Mouse (Mus musculus) heart, postnatal 10 days (tissue): ENCODE measurements around the gene Acot13. TPM values are rescaled to one million over a fixed set of nuclear protein-coding genes. Genes with fewer than 3 reads are reported as not detected.
"Not testable (repeated sequence)": the region's sequence is repeated elsewhere in the genome, so short reads cannot be mapped to it uniquely, and the experiment has no call there.

Experiments used
- DNase-seq, 2 experiments: peaks; one replicate each; pipeline ENCODE4 v3.0.0; 2021
- intact Hi-C: fragments of 180-260 bp; cut with DNase I; formaldehyde crosslinking; loops from one replicate; pipeline ENCODE4 v1.15.1; 2025
- total RNA-seq, 2 experiments: library from RNA; stranded (reverse); gene quantifications; 2 replicates each; pipeline ENCODE4 v1.2.3; 2021

The Acot13 gene
- total RNA-seq, 2 experiments from 2014 or later, result 282 to 297 TPM

- DNase-seq, result peak in 1 of 2 experiments; percentile 30
- intact Hi-C loops, result no loop called here
Measured at GRCm38 (mm10) chr13:24792411-24793045, 38.8 kb downstream of the Acot13 start.

GRCm38 (mm10) chr13:24791349-24791748 lies 40.0 kb downstream of the Acot13 start:
- peak; percentile 36 to 41 for DNase-seq
- intact Hi-C loops, result no loop called here

DNA sequence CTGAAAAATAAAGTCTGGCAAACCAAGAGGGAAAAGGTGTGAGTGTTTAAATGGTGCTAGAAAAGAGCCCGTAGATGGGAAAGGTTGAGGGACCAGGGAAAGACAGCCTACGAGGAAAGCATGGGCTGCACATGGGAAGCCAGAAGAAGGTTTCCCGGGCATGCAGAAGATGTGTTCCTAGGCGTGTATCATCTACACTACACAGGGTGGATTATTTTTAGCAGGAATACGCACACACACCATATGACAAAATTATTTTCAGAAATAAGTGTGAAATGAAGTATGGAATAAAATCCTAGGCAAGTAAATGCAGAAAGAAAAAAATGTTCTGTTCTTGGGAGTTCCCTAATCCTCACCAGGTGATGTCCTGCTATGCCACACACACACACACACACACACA lies 43.9 kb downstream of the Acot13 start:
- intact Hi-C loops, result no loop called here
- no peak for DNase-seq

- DNase-seq, result peak; percentile 45 to 55
Measured at GRCm38 (mm10) chr13:24786014-24786490, 45.3 kb downstream of the Acot13 start.

DNA sequence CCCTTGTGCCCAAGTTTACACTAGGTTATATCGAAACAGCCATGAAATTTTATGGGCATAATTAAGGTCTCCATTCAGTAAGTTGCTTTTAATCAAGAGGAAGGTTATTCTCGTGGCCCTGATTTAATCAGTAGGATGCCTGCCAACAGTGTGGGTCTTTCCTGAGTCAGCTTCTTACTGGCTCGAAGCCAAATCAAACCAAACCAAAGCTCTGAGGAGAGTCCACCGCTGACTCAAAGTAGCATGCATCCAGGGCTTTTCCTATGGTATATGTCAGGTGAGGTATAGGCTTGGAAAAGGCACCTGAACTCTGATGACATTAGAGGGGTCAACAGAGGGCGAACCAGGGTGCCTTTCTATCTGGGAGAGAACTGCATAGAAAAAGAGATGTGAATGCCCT lies 49.4 kb downstream of the Acot13 start:
- no peak for DNase-seq
- intact Hi-C loops, result loop anchor here (5.0 kb wide), 1 partner anchor 290 kb away; no protein-coding TSS in a partner anchor

More at GRCm38 (mm10) chr13:24786014-24786490, 45.3 kb downstream of the Acot13 start:
- intact Hi-C loops, result no loop called here

DNA sequence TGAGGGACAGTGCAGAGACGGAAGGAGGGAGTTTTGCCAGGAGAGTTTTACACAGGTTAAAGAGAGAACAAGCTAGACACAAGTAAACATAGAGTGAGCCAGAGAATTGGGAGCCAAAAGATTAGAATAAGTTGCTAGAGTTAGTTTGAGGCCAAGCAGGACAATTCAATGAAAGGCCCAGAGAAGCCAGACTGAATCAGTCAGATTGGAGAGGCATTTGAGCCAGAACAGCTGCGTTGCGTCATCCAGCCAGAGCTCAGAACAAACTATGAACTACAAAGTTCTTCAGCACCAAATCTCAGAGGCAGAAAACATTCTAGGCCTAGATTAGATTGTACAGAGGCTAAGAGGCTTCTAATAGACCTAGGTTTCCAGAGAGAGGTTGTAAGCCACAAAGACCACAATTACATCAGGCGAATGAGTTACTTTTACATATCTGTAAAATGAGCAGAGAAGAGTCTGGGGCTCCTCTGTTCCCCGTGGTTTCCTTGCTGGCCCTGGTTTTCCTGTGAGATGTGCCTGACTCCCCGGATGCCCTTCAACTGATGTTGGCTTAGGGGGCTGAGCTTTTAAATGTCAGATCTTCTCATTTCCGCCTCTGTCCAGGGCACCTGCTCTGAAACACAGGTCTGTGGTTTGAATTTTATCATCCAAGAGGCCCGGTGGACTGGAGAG lies 52.5 kb downstream of the Acot13 start:
- peak in 1 of 2 experiments; percentile 25 for DNase-seq
- intact Hi-C loops, result loop anchor here (5.0 kb wide), 3 partner anchors 67 to 297 kb away; no protein-coding TSS in a partner anchor

- intact Hi-C loops, result loop anchor here (5.0 kb wide), 3 partner anchors 66 to 296 kb away; no protein-coding TSS in a partner anchor
- no peak for DNase-seq
Measured at GRCm38 (mm10) chr13:24778026-24778425, 53.3 kb downstream of the Acot13 start.

DNA sequence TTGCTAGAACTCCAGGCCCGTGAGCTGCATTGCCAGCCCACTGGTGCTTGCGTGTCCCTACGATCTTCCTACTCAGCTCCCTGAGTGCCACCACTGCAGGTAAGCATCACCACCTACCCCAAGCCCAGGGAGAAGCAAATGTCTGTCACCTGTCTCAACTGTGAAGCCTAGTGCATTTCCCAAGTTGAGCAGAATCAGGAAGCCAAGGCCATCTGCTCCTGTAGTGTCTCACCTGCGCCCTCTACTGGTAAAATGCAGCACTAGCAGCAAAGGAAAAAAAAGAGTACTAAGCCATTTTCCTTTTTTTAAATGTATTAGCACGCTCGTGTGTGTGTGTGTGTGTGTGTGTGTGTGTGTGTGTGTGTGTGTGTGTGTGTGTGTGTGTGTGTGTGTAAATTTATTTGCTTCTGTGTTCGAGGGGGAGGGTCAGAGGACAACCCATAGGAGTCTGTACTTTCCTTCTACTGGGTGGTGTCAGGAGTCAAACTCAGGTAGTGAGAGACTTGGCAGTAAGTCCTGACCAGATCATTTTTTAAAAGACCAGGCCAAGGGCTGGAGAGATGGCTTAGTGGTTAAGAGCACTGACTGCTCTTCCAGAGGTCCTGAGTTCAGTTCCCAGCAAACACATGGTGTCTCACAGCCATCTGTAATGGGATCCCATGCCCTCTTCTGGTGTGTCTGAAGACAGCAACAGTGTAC lies 55.0 kb downstream of the Acot13 start:
- DNase-seq, result peak; percentile 58 to 75
- intact Hi-C loops, result loop anchor here (5.0 kb wide), 3 partner anchors 64 to 294 kb away; no protein-coding TSS in a partner anchor

DNA sequence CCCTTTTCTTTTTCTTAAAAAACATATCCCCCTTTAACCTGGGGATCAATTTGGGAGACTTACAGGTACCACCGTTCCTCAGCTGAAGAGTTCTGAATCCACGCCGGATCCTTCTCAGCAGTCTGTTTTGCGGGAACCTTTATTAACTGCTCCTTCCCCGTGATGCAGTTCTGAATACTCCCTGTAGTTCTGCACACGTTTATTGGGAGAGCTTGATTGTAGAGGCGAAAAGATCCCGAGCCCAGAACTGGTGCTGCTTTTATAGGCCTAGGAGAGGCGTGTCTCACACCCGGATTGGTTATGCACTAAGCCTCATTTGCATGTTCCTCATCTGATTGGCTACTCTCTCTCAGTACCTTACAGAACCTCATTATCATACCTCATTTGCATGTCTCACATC lies 59.9 kb downstream of the Acot13 start:
- DNase-seq, intact Hi-C loops: not testable (repeated sequence)

Other genes with a start within 250 kb of the Acot13 start
- gene Ripor2, start 249.4 kb downstream of the Acot13 start, total RNA-seq, result 10 to 100 TPM; 13.0 to 16.3 TPM
- gene Armh2, start 90.3 kb downstream of the Acot13 start, total RNA-seq, result not detected
- gene Gmnn, start 69.6 kb downstream of the Acot13 start, total RNA-seq, result 10 to 100 TPM; 40.6 to 45.1 TPM
- 100 to 1,000 TPM; 178 to 179 TPM for gene BC005537, start 29.9 kb downstream of the Acot13 start, total RNA-seq
- gene Tdp2, start 139 bp upstream of the Acot13 start, total RNA-seq, result 10 to 100 TPM; 17.8 to 18.0 TPM
- gene D130043K22Rik, start 13.6 kb upstream of the Acot13 start, total RNA-seq, result not detected
- gene Aldh5a1, start 106.1 kb upstream of the Acot13 start, total RNA-seq, result 10 to 100 TPM; 16.4 to 18.9 TPM
- 1 to 10 TPM in 1 of 2 experiments, under 1 TPM in 1; 0.93 to 1.4 TPM for gene Gpld1, start 111.6 kb upstream of the Acot13 start, total RNA-seq
- 10 to 100 TPM; 46.7 to 60.0 TPM for gene Mrs2, start 188.8 kb upstream of the Acot13 start, total RNA-seq
- under 1 TPM in 1 of 2 experiments, not detected in 1; 0.14 TPM for gene Dcdc2a, start 224.5 kb upstream of the Acot13 start, total RNA-seq